Mouse (Mus musculus): ENCODE data around the gene Ect2l. TPM values are rescaled to one million over a fixed set of nuclear protein-coding genes. Genes with fewer than 3 reads are reported as not detected.
"Not testable (repeated sequence)": the region's sequence is repeated elsewhere in the genome, so short reads cannot be mapped to it uniquely, and the experiment has no call there.

Gene Ect2l
- polyA plus RNA-seq, 1 experiment from 2014 or later: 1.3 TPM

GRCm38 (mm10) chr10:18138853-18139503 lies 71.7 kb downstream of the Ect2l start:
- not testable (repeated sequence) for H3K9ac ChIP-seq (ENCODE audit: low read length); H3K4me3 ChIP-seq (ENCODE audit: low read depth, low read length); H3K4me2 ChIP-seq (ENCODE audit: low read depth, severe bottlenecking); DNase-seq (ENCODE audit: low spot score); H3K9me3 ChIP-seq (ENCODE audit: control insufficient read depth, low read length); H3K27me3 ChIP-seq (ENCODE audit: control insufficient read depth, insufficient read depth, low read length); H3K27ac ChIP-seq (replicated peaks; ENCODE audit: low read depth, low read length); H3K4me1 ChIP-seq (ENCODE audit: control insufficient read depth, insufficient read depth, low read length); ATAC-seq (ENCODE audit: insufficient number of reproducible peaks, low FRiP score, low TSS enrichment, low read depth); H3K36me3 ChIP-seq (ENCODE audit: control insufficient read depth, insufficient read depth, low read length)
- 64% methylated on average over 12 of the region's 26 CpGs for WGBS

- no peaks in the 10 kb centered on the region for H3K27me3 ChIP-seq (ENCODE audit: control insufficient read depth, insufficient read depth, low read length)
- no peak overlapping the region for H3K4me3 ChIP-seq (ENCODE audit: low read depth, low read length)
- ATAC-seq (ENCODE audit: insufficient number of reproducible peaks, low FRiP score, low TSS enrichment, low read depth) (no peak), DNase-seq (ENCODE audit: low spot score) (no peak)
- 86% methylated on average over 10 of the region's 10 CpGs for WGBS
- H3K4me1 ChIP-seq (ENCODE audit: control insufficient read depth, insufficient read depth, low read length): no peaks in the 10 kb centered on the region
- no peak overlapping the region for H3K9ac ChIP-seq (ENCODE audit: low read length)
- no peak overlapping the region for H3K27ac ChIP-seq (replicated peaks; ENCODE audit: low read depth, low read length)
- H3K36me3 ChIP-seq (ENCODE audit: control insufficient read depth, insufficient read depth, low read length): no peaks in the 10 kb centered on the region
- H3K9me3 ChIP-seq (ENCODE audit: control insufficient read depth, low read length): no peaks in the 10 kb centered on the region
- no peak overlapping the region for H3K4me2 ChIP-seq (ENCODE audit: low read depth, severe bottlenecking)
Observed at GRCm38 (mm10) chr10:18131666-18132650, 78.7 kb downstream of the Ect2l start.

- no peak overlapping the region for H3K4me3 ChIP-seq (ENCODE audit: low read depth, low read length)
- no peak overlapping the region for H3K9ac ChIP-seq (ENCODE audit: low read length)
- H3K4me2 ChIP-seq (ENCODE audit: low read depth, severe bottlenecking): no peak overlapping the region
- 92% methylated on average over 5 of the region's 5 CpGs for WGBS
- H3K36me3 ChIP-seq (ENCODE audit: control insufficient read depth, insufficient read depth, low read length): peaks cover 2% of the 10 kb centered on the region; the same call in 1 of the 2 replicates
- H3K27me3 ChIP-seq (ENCODE audit: control insufficient read depth, insufficient read depth, low read length): no peaks in the 10 kb centered on the region
- no peaks in the 10 kb centered on the region for H3K9me3 ChIP-seq (ENCODE audit: control insufficient read depth, low read length)
- H3K27ac ChIP-seq (replicated peaks; ENCODE audit: low read depth, low read length): no peak overlapping the region
- DNase-seq (ENCODE audit: low spot score) (no peak), ATAC-seq (ENCODE audit: insufficient number of reproducible peaks, low FRiP score, low TSS enrichment, low read depth) (no peak)
- no peaks in the 10 kb centered on the region for H3K4me1 ChIP-seq (ENCODE audit: control insufficient read depth, insufficient read depth, low read length)
Observed at GRCm38 (mm10) chr10:18130276-18130675, 80.4 kb downstream of the Ect2l start.

GRCm38 (mm10) chr10:18118336-18118735 lies 92.4 kb downstream of the Ect2l start:
- ATAC-seq (ENCODE audit: insufficient number of reproducible peaks, low FRiP score, low TSS enrichment, low read depth): no peak
- Histone ChIP-seq H3K4me3 (ENCODE audit: low read depth, low read length) (no peak overlapping the region), H3K9me3 (ENCODE audit: control insufficient read depth, low read length) (no peaks in the 10 kb centered on the region), H3K4me2 (ENCODE audit: low read depth, severe bottlenecking) (no peak overlapping the region), H3K36me3 (ENCODE audit: control insufficient read depth, insufficient read depth, low read length) (peaks cover 16% of the 10 kb centered on the region; the same call in 1 of the 2 replicates), H3K9ac (ENCODE audit: low read length) (no peak overlapping the region), H3K4me1 (ENCODE audit: control insufficient read depth, insufficient read depth, low read length) (no peaks in the 10 kb centered on the region), H3K27me3 (ENCODE audit: control insufficient read depth, insufficient read depth, low read length) (no peaks in the 10 kb centered on the region), H3K27ac (replicated peaks; ENCODE audit: low read depth, low read length) (no peak overlapping the region)
- DNase-seq (ENCODE audit: low spot score): no peak
- 90% methylated on average over 8 of the region's 8 CpGs for WGBS

GRCm38 (mm10) chr10:18113473-18114093 lies 97.1 kb downstream of the Ect2l start:
- Histone ChIP-seq H3K4me1 (ENCODE audit: control insufficient read depth, insufficient read depth, low read length) (no peaks in the 10 kb centered on the region), H3K36me3 (ENCODE audit: control insufficient read depth, insufficient read depth, low read length) (no peaks in the 10 kb centered on the region; the same call in 1 of the 2 replicates), H3K4me2 (ENCODE audit: low read depth, severe bottlenecking) (no peak overlapping the region), H3K27ac (replicated peaks; ENCODE audit: low read depth, low read length) (no peak overlapping the region), H3K27me3 (ENCODE audit: control insufficient read depth, insufficient read depth, low read length) (no peaks in the 10 kb centered on the region), H3K9me3 (ENCODE audit: control insufficient read depth, low read length) (no peaks in the 10 kb centered on the region), H3K4me3 (ENCODE audit: low read depth, low read length) (no peak overlapping the region), H3K9ac (ENCODE audit: low read length) (no peak overlapping the region)
- 86% methylated on average over 10 of the region's 10 CpGs for WGBS
- DNase-seq (ENCODE audit: low spot score) (no peak), ATAC-seq (ENCODE audit: insufficient number of reproducible peaks, low FRiP score, low TSS enrichment, low read depth) (no peak)

- H3K9ac ChIP-seq (ENCODE audit: low read length): no peak overlapping the region
- no peaks in the 10 kb centered on the region; the same call in 1 of the 2 replicates for H3K36me3 ChIP-seq (ENCODE audit: control insufficient read depth, insufficient read depth, low read length)
- no peak overlapping the region for H3K4me2 ChIP-seq (ENCODE audit: low read depth, severe bottlenecking)
- no peak for DNase-seq (ENCODE audit: low spot score)
- no peak overlapping the region for H3K4me3 ChIP-seq (ENCODE audit: low read depth, low read length)
- no peaks in the 10 kb centered on the region for H3K9me3 ChIP-seq (ENCODE audit: control insufficient read depth, low read length)
- H3K27me3 ChIP-seq (ENCODE audit: control insufficient read depth, insufficient read depth, low read length): no peaks in the 10 kb centered on the region
- H3K4me1 ChIP-seq (ENCODE audit: control insufficient read depth, insufficient read depth, low read length): no peaks in the 10 kb centered on the region
- no peak overlapping the region for H3K27ac ChIP-seq (replicated peaks; ENCODE audit: low read depth, low read length)
- no peak for ATAC-seq (ENCODE audit: insufficient number of reproducible peaks, low FRiP score, low TSS enrichment, low read depth)
Observed at GRCm38 (mm10) chr10:18110940-18111339, 99.8 kb downstream of the Ect2l start.

GRCm38 (mm10) chr10:18107471-18107870 lies 103.2 kb downstream of the Ect2l start:
- DNase-seq (ENCODE audit: low spot score) (no peak), ATAC-seq (ENCODE audit: insufficient number of reproducible peaks, low FRiP score, low TSS enrichment, low read depth) (no peak)
- Histone ChIP-seq H3K4me2 (ENCODE audit: low read depth, severe bottlenecking) (no peak overlapping the region), H3K36me3 (ENCODE audit: control insufficient read depth, insufficient read depth, low read length) (no peaks in the 10 kb centered on the region), H3K4me3 (ENCODE audit: low read depth, low read length) (no peak overlapping the region), H3K9me3 (ENCODE audit: control insufficient read depth, low read length) (no peaks in the 10 kb centered on the region), H3K27me3 (ENCODE audit: control insufficient read depth, insufficient read depth, low read length) (no peaks in the 10 kb centered on the region), H3K27ac (replicated peaks; ENCODE audit: low read depth, low read length) (no peak overlapping the region), H3K4me1 (ENCODE audit: control insufficient read depth, insufficient read depth, low read length) (no peaks in the 10 kb centered on the region), H3K9ac (ENCODE audit: low read length) (no peak overlapping the region)
- 86% methylated on average over 5 of the region's 5 CpGs for WGBS

GRCm38 (mm10) chr10:18102166-18102565 lies 108.5 kb downstream of the Ect2l start:
- H3K9me3 ChIP-seq (ENCODE audit: control insufficient read depth, low read length): no peaks in the 10 kb centered on the region
- no peak overlapping the region for H3K4me2 ChIP-seq (ENCODE audit: low read depth, severe bottlenecking)
- DNase-seq (ENCODE audit: low spot score): no peak
- H3K27me3 ChIP-seq (ENCODE audit: control insufficient read depth, insufficient read depth, low read length): no peaks in the 10 kb centered on the region
- H3K4me1 ChIP-seq (ENCODE audit: control insufficient read depth, insufficient read depth, low read length): no peaks in the 10 kb centered on the region
- 75% methylated on average over 5 of the region's 5 CpGs for WGBS
- no peak overlapping the region for H3K4me3 ChIP-seq (ENCODE audit: low read depth, low read length)
- H3K27ac ChIP-seq (replicated peaks; ENCODE audit: low read depth, low read length): no peak overlapping the region
- no peak for ATAC-seq (ENCODE audit: insufficient number of reproducible peaks, low FRiP score, low TSS enrichment, low read depth)
- H3K9ac ChIP-seq (ENCODE audit: low read length): no peak overlapping the region
- no peaks in the 10 kb centered on the region for H3K36me3 ChIP-seq (ENCODE audit: control insufficient read depth, insufficient read depth, low read length)
